Mouse (Mus musculus) thymus, postnatal 36 days (tissue): ENCODE measurements at regions not wholly inside any gene's neighbourhood (a gene's known extent, or its start where the extent isn't known, plus 50 kb on each side); places are given as distances from the start of the nearest gene placed in this dataset.

ENCODE experiments used
- DNase-seq, 2 experiments: peaks; one replicate each; pipeline ENCODE4 v3.0.0; 2022; ENCODE audit warnings: mixed read lengths in 2 of 2

DNA sequence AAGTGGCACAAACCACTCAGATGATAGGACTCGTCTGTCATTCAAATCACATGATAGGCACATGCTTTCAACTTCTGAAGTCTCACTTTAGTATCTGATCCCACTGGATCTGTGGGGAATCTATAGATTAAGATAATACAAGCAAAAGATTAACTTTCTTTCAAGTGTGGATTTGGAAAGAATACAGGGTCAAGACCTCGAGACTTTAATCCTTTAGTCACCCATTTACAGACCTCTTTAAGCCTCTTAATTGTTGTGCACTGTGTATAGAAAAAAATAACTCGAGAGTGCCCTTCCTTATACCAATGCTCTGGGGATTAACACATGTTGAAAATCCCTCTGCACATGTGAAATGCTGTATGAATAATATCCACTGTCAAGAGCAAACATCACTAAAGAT, 306.7 kb upstream of the Pard3b start:
- DNase-seq: no peak

DNA sequence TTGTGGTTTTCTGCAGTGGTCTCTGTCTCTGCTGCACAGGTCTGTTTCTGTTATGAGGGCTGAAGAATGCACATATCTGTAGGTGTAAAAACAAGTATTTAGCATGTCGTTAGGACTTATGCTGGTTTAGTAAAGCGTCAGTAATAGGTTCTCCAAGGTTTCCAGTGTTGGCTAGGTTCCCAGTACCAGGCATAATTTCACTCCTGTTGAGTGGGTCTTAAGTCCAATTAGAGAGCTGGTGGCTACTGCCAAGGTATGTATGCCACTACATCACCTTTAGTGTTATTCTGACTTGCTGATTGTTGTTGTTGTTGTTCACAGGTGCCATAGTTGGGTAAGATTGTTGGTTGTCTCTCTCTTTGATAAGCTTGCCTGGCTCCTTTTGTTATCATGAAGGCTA, 302.3 kb upstream of the Pard3b start:
- DNase-seq: no peak

DNA sequence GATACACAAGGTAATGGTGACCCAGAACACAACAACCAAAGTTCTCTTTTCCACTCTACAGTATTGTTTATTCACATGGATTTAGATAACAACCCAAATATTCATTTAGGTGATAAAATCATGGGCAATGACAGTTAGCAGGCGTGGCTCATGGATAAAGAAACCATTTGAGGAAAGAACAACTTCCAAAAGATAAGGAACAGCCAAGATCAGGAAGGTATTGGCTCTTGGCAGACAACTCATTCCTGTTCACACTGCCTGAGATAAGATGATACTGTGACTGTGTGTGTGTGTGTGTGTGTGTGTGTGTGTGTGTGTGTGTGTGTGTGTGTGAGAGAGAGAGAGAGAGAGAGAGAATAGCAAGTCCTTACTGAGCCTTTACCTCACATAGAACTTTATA, 285.7 kb upstream of the Pard3b start:
- DNase-seq: no peak

DNA sequence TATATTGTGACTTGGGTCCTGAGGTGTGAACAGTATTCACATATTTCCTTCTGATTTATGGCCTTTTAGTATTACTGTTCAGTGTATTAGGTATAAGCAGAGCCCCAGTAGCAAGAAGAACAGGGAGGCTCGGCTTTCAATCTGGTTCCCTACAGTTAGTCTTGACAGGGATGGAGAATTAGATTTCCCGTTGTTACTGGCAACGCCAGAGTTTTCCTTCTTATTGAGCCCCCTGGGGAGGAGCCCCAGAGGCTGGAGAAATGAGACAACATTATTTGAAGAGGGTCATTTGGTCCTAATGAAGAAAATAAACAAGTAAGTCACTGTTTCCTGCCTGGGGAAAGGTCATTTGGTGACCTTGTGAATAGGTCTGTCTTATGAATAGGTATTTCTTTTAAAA, 285.1 kb upstream of the Pard3b start:
- DNase-seq: no peak

DNA sequence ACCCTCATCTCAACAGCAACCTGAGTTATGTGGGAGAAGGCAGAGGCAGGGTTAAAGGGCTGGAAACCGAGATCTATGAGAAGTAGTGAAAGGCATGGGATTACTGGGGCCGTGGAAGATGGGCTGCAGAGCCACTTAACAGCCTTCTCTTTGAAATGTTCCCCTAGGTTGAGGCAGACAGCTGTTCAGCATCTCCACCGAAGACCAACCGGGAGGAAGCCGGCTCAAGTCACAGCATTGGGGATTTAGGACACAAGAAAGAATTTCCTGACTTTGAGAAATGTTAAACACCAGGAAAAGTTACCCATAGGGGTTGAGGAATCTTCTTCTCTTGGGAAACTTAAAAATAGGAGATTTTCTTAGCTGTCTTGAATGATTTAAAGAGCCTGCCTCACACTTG, 283.4 kb upstream of the Pard3b start:
- DNase-seq: no peak

DNA sequence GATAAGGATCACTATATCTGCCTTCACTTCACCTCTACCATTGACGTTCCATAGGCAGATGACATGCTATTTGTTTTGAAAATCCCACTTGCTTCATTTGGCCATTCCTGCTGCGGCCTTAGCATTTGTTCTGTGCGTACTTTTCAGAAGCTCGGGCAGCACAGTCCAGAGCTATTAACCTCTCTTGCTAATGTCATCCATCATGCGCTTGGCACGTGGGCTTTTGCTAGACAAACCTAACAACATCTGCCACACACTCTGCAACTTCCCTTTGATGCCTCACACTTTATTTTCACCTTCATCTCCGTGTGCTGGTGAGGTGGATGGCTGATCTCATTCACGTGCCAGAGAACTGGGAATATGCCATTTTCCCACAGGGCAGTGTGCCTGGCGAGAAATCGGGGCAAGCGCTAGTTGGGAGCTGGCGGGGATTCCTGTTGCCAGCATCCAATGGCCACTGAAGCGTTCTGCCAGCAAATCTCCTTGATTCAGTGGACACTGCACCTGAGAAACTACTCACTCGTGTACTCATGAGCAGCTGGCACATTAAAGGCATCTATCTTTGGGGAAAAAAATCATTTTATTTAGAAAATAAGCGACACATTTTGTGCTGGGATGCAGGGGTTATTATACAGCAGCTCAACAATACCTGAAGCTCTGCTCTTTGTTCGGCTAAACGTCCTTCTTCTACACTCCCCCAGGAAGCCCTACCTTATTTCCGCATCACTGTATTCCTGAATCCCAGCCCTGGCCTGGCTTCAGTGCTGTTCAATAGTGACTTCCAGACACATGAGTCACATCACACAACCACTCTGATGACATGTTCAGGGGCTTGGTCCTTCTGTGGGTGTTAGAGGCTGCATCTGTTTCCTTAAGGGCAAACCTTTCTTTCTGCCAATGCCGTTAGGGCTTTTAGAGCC, 279.4 kb upstream of the Pard3b start:
- no peak for DNase-seq

DNA sequence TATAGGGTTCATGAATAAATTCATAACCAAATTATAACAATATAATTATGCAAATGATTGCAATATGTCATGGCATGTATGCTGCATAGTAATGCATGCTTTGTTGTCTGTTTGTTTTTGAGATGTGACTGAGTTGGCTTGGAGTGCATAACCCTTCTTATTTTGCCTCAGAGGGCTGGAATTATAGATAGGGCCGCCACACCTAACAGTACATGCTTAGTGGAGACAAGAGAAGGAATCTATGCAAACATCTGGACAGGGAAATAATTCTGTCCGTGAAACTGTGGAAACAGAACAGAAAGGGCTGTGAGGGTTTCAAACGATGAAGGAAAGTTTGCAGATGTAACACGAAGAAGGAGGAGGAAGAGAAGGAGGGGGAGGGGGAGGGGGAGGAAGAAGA, 266.0 kb upstream of the Pard3b start:
- DNase-seq: no peak

DNA sequence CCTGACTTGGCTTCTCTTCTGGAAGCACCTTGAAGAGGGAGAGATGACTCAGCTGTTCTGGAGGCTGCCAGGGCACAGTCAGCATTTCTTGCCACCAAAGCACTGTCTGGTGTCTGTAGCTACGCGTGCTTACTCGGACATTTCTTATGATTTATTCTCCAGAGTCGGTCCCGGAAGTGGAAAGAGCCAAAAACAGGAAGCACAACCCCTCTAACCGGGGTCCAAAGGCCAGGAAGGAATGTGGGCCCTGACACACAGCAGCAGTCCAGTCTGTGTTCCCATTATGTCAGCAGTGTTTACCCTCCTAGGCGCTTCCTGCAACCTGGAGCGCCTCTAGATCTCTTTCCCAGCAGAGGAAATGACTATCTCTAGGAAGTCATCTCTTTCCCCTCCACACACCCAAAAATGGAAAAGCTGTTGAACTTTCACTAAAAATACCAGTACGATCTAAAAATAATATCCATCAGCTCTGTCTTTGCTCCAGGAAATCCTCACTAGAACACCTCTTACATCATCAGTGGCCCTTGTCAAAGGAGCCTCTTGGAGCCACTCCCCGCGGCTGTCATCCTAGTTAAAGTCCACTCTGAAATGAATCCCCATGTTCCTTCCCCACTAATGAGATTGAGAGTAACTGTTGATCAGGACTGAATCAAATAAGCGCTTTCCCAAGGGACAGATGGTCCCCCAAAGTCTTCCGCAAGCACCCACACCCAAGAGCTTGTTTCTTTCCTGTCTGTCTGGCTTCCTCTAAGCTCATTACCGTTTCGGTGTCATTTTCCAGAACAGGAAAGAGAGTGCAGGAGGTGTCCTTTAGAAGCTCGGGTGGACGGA, 264.7 kb upstream of the Pard3b start:
- DNase-seq: no peak

DNA sequence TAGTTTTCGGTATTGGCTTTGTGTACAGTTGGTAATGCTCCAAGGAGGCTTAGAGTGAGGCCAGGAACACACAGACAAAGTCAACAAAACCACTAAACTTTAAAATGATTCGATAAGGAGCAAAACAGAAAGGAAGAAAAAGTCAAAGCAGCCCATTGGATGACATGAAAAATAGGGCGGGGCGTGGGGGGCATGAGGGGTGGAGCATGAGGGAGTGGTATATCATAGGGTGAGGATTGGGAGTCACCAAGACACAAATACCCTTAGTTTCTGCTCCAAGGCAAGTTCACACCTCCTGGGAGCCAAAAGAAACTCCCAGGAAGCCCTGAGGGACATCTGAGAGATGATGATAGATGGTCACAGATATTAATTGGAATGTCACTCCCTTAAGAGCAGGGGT, 262.2 kb upstream of the Pard3b start:
- DNase-seq: no peak

DNA sequence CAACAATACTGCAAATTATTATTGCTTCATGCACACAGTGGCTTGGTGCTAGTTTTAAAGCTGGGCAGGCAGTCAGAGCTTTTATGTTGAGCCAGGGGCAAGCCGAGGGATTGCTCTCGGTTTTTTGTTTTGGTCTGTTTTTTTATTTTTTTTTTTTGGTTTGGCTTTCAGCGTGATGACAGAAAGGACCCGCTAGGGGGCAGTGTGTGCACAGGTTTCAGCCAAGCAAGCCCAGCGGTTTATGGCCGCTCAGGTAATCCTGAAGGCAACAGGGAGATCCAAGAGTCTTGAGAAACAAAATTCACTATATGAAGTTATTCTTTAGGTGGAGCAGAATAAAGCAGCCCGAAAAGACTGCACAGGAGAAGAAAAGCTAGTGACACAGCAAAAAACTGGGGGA, 261.6 kb upstream of the Pard3b start:
- DNase-seq: peak; percentile 20 to 42

DNA sequence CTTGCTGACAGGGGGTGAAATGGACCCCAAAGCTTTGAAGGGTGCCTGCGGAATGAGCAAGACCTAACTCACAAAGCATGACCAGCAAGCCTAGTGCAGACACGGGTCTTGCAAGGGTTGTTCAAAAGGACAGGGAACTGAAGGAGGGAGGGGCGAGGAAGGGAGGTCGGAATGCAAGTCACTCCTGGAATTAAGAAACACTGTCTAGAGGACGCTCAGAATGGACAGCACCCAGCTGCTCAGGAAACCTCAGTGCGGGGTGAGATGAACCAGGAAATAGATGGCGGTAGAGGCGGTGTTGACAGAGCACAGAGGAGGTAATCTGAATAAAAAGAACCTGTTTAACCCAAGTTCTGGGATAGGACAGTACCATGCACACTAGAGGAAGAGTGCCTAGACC, 260.4 kb upstream of the Pard3b start:
- no peak for DNase-seq

DNA sequence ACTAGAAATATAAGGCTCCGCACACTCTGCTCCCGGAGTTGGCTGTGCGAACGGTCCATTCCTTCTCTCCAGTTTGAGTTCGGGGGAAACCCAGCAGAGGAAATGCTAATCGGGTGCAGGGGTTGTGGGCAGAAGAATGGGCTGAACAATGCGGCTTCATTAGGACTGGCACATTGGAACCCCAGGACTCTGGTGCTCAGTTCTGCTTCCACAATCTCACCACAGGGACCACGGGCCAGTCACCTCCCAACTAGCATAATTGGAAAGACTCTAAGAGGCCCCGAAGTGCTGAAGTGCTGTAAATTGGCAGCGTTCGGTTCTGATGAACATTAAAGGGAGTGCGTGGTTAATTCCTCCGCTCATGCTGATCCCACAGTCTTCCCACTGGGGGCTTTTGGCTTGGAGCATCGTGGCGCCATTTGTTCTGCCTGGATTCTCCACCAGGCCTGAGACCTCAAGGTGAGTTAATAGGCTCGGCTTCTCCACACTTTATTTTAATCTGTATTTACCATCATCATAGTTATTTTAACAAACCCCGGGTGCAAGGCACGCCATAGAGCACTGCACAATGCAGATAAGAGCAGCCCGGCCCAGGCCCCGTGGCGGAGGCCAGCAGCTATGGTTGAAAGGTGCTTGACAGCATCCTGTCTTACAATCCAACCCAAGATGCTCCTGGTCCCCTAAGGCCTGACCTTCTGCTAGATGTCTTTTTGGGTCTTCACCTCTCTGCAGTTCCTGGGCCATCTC, 258.7 kb upstream of the Pard3b start:
- no peak for DNase-seq

DNA sequence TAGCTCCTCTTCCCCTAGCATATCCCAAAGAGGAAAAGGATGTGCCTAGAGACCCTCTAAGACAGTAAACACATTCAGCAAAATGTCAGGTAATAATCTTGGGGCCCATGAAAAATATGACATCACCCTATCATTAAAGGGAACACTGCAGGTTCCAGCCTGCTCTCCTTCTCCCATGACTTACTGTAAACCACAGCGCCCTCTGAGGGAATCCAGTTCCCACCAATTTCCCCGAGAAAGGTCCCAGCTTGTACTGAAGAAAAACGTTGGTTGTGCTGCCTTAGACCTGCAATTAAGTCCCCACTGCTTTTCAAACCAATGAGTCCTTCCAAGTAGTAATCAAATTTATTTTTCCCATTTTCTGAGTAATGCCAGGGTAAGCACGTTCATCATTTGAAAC, 251.0 kb upstream of the Pard3b start:
- no peak for DNase-seq

DNA sequence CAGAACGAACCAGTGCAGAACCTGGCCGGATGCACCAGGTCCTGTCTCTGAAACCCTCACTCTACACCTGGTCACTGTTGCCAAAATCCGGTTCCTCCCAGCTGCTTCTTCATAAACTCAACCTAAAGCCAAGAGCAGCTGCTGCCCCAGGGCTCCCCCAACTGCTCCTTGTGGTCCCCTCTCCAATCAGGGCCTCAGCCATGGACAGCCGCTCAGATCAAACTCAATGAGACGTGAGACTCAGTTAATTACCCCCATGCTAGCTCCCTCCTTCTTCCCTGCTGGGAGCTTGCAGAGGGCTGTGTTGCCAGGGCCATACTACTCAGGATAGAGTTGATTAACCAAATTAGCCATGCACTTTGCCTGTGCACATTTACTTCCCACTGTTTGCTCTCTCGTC, 240.8 kb upstream of the Pard3b start:
- no peak for DNase-seq

DNA sequence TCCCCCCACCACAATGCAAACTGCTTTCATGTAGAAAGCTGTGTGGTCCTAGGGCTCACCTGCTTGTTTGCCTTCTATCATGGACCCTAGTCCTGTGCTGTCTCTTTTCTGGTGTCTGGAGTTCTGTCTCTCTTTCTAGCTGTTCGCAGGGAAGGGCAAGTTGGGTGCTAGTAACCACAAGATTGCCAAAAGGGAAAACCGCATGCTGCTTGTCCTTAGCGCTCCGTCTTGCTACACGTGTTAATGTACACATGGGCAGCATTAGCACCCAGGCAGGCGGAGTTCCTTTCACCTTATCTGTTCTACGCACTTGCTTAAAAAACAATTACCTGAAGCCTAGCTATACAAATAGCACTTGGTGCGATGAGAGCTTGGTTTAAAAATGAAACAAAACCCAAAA, 236.3 kb upstream of the Pard3b start:
- DNase-seq: no peak

DNA sequence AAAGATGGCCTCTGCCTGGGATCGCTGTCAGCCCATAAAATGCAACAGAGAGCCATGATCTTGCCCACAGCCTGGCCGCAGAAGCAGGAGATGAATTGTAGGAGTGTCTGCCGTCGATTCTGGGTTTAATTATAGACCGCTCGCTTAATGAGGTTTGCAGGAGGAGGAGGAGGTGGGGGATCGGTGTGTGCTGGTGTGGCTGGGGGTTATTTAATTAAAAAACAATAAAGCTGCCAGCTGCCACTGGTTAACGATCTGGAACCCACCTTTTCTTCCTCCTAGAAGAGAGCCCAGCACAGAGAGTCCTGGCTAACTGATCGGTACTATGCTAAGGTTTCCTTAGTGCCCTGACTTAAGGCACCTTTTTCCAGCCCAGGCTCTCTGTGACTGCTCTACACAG, 231.4 kb upstream of the Pard3b start:
- DNase-seq: no peak

DNA sequence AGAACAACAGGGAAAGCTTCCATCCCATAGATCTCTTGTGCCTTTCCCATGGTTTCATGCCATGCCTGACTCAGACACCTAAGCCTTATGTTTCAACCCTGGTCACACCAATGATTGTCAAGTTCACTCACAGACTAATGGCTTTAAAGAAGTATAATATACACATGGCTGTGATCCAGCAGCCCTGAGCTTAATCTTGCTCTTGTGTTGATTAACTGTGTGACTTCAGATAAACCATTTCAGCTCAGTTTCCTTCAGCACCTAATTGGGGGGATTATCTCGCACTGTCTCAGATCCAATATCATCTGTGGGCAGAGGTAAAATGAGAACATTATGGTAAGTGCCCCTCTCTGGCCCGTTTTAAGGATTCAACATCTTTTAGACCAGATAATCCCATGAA, 223.9 kb upstream of the Pard3b start:
- DNase-seq: no peak

DNA sequence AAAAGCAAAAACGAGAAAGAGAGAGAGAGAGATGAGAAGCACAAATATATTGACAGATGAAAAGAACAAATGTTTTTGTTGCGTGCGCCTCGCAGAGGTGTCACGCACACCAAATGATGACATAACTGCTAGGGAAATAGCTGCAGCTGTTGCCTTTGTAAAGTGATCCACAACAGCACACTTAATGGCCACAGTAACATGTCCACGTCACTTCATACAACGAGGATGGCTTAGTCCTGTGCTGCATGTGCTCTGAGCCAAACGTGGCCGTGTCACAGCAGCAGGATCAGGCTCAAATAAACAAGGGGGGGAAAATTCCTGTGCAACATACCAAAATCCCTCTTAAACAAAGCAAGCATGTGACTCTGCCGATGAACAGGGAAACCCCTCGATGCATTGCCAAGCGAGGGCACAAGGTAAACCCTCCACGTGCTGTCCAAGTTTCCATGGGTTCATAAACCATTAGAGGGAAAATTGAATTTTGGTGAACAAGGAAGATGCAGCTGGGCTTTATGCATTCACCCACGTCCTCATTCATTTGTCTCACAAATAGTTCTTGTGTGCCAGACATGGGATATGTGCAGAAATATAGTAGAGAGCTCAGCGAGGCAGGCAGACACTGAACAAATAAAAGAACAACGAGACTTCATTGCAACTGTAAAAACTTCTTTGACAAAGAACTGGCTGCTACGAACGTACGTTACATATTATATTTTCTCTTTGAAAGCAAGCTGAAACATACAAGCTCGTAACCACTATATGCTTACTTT, 223.0 kb upstream of the Pard3b start:
- no peak for DNase-seq

DNA sequence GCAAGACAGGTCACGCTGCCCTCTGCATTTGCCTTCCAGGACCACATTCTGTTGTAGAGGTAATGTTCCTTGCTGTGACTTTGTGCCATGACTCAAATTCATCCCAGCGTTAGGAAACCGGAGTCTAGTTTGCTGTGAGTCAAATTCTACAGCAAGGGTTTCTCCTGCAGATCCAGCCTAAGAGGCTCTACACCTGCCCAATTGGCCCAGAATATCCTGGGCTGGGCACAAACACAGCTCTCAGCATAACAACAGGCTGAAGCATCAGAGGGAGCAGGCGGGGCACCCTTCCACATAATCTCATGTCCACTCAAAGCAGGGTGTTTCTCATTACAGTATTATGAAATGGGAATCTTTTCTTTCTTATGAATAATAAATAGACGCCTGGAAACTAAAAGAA, 220.2 kb upstream of the Pard3b start:
- no peak for DNase-seq

DNA sequence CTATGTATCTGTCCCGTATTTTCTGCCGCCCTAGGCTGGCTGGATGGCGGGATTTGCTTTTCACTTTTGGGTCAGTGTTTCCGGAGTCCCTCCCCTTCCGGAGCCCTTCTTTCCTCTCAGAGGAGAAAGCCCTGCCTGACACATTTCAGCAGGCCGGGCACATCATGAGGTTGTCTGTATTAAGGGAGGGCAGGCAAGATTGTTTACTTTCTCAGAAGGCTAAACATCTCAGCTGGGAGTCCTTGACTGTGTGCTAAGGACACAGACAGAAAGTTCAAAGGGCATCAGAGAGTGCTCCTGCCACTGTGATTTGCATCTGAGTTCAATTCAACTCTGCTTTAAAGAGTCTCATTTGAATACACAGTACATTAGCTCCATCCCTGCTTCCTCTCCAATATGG, 218.8 kb upstream of the Pard3b start:
- DNase-seq: no peak

DNA sequence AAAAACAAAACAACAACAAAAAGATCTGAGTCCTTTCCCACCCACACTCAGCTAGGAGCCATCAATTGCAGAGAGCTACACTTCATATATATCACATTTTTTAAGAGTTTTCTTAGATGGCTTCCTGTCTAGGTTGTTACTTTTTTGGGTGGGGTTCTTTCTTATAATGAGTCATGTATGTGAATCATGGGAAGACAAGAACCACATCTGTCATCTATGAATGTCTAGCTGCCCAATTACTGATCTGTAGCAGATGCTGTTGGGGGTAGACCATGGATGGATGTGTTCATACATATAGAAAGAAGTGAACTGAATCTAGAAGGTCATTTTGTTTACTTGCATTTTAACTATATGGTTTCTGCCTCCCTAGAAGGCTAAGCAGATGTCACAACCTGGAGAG, 215.4 kb upstream of the Pard3b start:
- no peak for DNase-seq

DNA sequence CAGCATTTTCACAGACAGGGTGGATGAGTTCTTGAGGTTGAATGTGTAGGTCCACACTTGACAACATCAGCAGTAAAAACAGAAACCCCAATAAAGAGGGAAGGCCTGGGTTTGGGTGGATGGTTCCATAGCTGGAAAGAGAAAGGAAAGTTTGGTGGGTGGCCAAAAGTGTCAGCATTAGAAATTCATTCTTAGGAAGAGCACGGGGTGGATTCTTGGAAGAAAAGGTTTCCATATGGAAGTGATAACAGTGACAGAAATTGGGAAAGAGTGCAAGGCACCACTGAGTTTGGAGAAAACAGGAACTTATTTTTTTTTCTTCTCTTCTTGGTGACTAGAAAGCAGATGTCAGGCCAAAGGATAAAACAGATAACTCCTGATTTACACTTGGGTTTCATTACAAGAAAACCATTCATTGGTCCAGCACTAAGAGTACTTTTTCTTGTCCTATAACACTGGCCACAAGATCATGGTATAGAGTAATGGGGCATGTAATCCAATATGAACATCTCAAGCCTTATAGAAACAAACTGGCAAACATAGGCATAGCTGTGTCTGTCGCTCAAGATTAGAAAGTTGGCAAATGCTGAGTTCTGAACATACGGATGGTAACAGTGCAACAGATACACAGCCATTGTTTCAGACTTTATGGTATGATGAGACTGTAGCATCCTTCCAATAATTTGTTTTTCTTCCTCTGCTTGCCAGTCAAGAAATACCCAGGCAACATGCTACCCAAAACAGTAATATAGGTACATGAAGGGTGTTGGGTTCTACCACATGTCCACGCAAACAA, 209.7 kb upstream of the Pard3b start:
- DNase-seq: no peak
